Mouse (Mus musculus): ENCODE results near the gene Olfr432. TPM values are rescaled to one million over a fixed set of nuclear protein-coding genes. Genes with fewer than 3 reads are reported as not detected.

Gene Olfr432
- total RNA-seq, 1 experiment from 2014 or later: not detected

DNA sequence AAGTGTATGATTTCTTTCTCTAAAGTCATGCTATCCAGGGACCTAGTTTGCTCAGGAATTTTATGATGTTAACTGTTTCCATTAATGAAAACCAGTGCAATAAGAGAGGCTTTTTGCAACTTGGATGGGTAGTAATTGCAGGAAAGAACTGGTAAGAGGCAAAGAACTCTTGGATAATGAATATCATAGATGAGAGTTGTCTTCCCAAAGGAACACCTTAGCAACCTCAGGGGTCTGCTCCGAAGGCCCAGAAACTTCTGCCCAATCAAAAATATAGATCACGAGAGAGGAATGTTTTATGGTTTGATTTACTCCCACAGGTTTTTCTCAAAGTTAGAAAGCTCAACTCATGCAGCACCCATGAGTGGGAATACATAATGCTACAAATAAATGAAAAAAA is 35.0 kb downstream of the Olfr432 start, which contains the start of gene Olfr429:
Gene Olfr429 (plus strand): TSS at position 301 of the 400 bp plus-strand sequence.
- no peak for ATAC-seq (replicated peaks in 1 of 2; ENCODE audit: insufficient read depth in 1 of 2, low FRiP score in 2 of 2, low TSS enrichment in 1 of 2, low read depth in 1 of 2, poor library complexity in 2 of 2, severe bottlenecking in 2 of 2)

DNA sequence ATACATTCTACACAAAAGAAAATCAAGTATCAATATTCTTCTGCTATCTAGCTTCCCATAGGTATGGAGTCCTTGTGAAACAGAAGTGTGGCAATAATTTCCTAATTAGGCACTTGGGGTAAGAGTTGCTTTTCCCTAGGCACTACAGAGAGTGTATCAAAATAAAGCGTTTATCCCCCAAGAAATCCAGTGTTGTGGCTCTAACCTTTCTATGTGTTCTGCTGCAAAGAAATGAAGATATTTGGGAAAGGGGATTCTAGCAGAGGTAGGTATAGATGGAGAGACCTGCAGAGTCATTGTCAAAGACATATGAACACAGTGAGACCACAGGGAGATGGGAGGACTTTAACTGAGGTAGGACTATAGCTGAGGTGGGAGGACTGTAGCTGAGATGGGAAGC is 47.6 kb downstream of the Olfr432 start, which contains the start of gene Olfr427:
Gene Olfr427 (plus strand): TSS at position 301 of the 400 bp plus-strand sequence.
- ATAC-seq (replicated peaks in 1 of 2; ENCODE audit: insufficient read depth in 1 of 2, low FRiP score in 2 of 2, low TSS enrichment in 1 of 2, low read depth in 1 of 2, poor library complexity in 2 of 2, severe bottlenecking in 2 of 2): no peak

GRCm38 (mm10) chr1:174103735-174104134 is 54.7 kb downstream of the Olfr432 start:
- ATAC-seq (replicated peaks in 1 of 2; ENCODE audit: insufficient read depth in 1 of 2, low FRiP score in 2 of 2, low TSS enrichment in 1 of 2, low read depth in 1 of 2, poor library complexity in 2 of 2, severe bottlenecking in 2 of 2): no peak; a peak in 1 of 4 replicates

Other genes with a start within 250 kb of the Olfr432 start
- 4.3 TPM in 1 of 2 replicates, not detected in the other for gene Ifi211, start 136.2 kb upstream of the Olfr432 start, total RNA-seq (2017)
- gene Mndal, start 106.7 kb upstream of the Olfr432 start, total RNA-seq (2017): 280 and 342 TPM in 2 replicates
- gene Ifi203, start 106.5 kb upstream of the Olfr432 start, total RNA-seq (2017): 158 and 228 TPM in 2 replicates
- gene Ifi202b, start 66.5 kb upstream of the Olfr432 start, total RNA-seq (2017): not detected in 2 replicates
- gene Ifi205, start 17.4 kb upstream of the Olfr432 start, total RNA-seq (2017): 2.1 and 4.3 TPM in 2 replicates
- 0.13 TPM in 1 of 2 replicates, not detected in the other for gene Olfr433, start 8.5 kb upstream of the Olfr432 start, total RNA-seq (2017)
- not detected in 2 replicates for gene Olfr430, start 17.4 kb downstream of the Olfr432 start, total RNA-seq (2017)
- not detected in 2 replicates for gene Olfr429, start 35.1 kb downstream of the Olfr432 start, total RNA-seq (2017)
- gene Olfr427, start 47.7 kb downstream of the Olfr432 start, total RNA-seq (2017): not detected in 2 replicates
- gene Olfr231, start 72.0 kb downstream of the Olfr432 start, total RNA-seq (2017): not detected in 2 replicates
- not detected in 2 replicates for gene Olfr424, start 82.3 kb downstream of the Olfr432 start, total RNA-seq (2017)
- gene Olfr420, start 106.4 kb downstream of the Olfr432 start, total RNA-seq (2017): not detected in 2 replicates
- gene Spta1, start 123.6 kb downstream of the Olfr432 start, total RNA-seq (2017): 2.4 and 11.4 TPM in 2 replicates
- gene Olfr419, start 202.9 kb downstream of the Olfr432 start, total RNA-seq (2017): not detected in 2 replicates

Data from hematopoietic stem cell, adult 5-6 weeks (primary cell).